Mouse (Mus musculus) testis, adult 2 months (tissue): ENCODE measurements around the gene Ngf. TPM values are rescaled to one million over a fixed set of nuclear protein-coding genes. Genes with fewer than 3 reads are reported as not detected.

Experiments used
- H3K27ac ChIP-seq: fragments of 200-500 bp; 2 replicates; pipeline ENCODE4 v1.5.1; 2012; ENCODE audit warnings: low read depth, low read length; ENCODE audit not compliant: control insufficient read depth, insufficient read depth
- H3K27me3 ChIP-seq: fragments of 200-500 bp; 2 replicates; pipeline ENCODE4 v1.6.1; 2012; ENCODE audit warnings: mild to moderate bottlenecking, low read length, moderate library complexity; ENCODE audit not compliant: control insufficient read depth, insufficient read depth
- H3K36me3 ChIP-seq: fragments of 200-500 bp; 2 replicates; pipeline ENCODE4 v1.6.1; 2012; ENCODE audit warnings: mild to moderate bottlenecking, low read length; ENCODE audit not compliant: control insufficient read depth, insufficient read depth
- H3K4me1 ChIP-seq: fragments of 200-500 bp; 2 replicates; pipeline ENCODE4 v1.6.1; 2012; ENCODE audit warnings: low read length; ENCODE audit not compliant: control insufficient read depth, insufficient read depth
- H3K4me3 ChIP-seq: fragments of 200-500 bp; 2 replicates; pipeline ENCODE4 v1.5.1; 2012; ENCODE audit warnings: low read depth, mild to moderate bottlenecking, low read length, moderate library complexity, mixed read lengths; ENCODE audit not compliant: control insufficient read depth
- CTCF ChIP-seq: fragments of 200-500 bp; IDR thresholded peaks from 2 replicates; pipeline ENCODE4 v1.5.1; 2012; ENCODE audit warnings: low read depth, mild to moderate bottlenecking, inconsistent platforms, low read length, moderate library complexity; ENCODE audit not compliant: control insufficient read depth, insufficient read depth, insufficient replicate concordance
- POLR2A ChIP-seq: fragments of 200-500 bp; IDR thresholded peaks from 2 replicates; pipeline ENCODE4 v1.6.1; 2012; ENCODE audit warnings: low read depth, mild to moderate bottlenecking, inconsistent platforms, low read length, moderate library complexity; ENCODE audit not compliant: control insufficient read depth
- polyA plus RNA-seq: library from polyadenylated mRNA; depleted of rRNA; stranded (reverse); fragments of >200 nt; gene quantifications from 2 replicates; pipeline ENCODE4 v1.2.3, GENCODE M21; 2012

Ngf gene
- polyA plus RNA-seq, 1 experiment, result 0.38 TPM

DNA sequence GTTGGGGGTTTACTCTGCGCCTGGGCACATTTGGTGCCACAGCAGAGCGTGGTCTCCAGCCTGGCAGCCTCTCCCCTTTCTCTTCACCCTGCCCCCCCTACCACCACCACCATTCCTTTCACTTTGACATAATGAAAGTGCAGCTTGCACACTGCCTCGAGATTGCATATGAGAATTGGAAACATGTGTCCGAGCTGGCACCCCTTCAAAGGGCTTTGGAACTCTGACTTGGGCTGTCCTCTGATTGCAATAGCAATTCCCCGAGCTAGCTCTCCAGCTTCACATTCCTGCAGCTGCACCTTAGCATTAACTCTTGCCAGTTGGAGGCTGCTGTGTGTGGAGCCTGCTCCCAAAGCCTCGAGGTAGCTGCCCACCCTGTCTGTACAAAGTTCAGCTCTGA is 56.8 kb downstream of the Ngf start:
- Histone ChIP-seq H3K27ac (no peak overlapping the region), H3K36me3 (no peaks in the 10 kb centered on the region), H3K4me1 (no peaks in the 10 kb centered on the region), H3K27me3 (no peaks in the 10 kb centered on the region), H3K4me3 (no peak overlapping the region)
- TF ChIP-seq POLR2A, result no peak

GRCm38 (mm10) chr3:102534744-102535143 is 65.0 kb downstream of the Ngf start:
- Histone ChIP-seq H3K4me3 (no peak overlapping the region), H3K36me3 (no peaks in the 10 kb centered on the region), H3K4me1 (no peaks in the 10 kb centered on the region), H3K27me3 (no peaks in the 10 kb centered on the region), H3K27ac (no peak overlapping the region)
- TF ChIP-seq POLR2A (no peak), CTCF (no peak)

GRCm38 (mm10) chr3:102543646-102544045 is 73.9 kb downstream of the Ngf start:
- Histone ChIP-seq H3K4me1 (no peaks in the 10 kb centered on the region), H3K27ac (no peak overlapping the region), H3K27me3 (no peaks in the 10 kb centered on the region), H3K4me3 (no peak overlapping the region), H3K36me3 (no peaks in the 10 kb centered on the region)
- TF ChIP-seq CTCF, result no peak
- TF ChIP-seq POLR2A, result no peak

DNA sequence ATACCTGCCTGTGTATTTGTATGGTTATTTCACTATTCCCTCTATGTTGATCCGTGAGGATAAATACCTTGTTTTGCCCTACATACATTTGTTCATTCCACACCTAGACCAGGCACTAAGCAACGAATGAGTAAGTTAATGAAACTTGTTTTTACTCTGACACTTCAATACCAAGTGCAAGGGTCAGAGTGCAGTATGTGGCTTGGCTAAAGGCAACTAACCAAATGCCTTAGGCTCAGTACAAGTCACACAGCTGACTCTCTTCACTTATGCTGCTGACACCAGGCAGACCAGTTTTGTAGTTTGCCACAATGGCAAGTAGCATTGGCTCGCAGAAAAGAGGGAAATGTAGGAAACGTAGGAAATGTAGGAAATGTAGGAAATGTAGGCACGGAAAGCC is 77.8 kb downstream of the Ngf start:
- no peaks in the 10 kb centered on the region for H3K36me3 ChIP-seq
- H3K27ac ChIP-seq, result no peak overlapping the region
- no peaks in the 10 kb centered on the region for H3K27me3 ChIP-seq
- no peaks in the 10 kb centered on the region for H3K4me1 ChIP-seq
- TF ChIP-seq CTCF (no peak), POLR2A (no peak)
- H3K4me3 ChIP-seq, result no peak overlapping the region

DNA sequence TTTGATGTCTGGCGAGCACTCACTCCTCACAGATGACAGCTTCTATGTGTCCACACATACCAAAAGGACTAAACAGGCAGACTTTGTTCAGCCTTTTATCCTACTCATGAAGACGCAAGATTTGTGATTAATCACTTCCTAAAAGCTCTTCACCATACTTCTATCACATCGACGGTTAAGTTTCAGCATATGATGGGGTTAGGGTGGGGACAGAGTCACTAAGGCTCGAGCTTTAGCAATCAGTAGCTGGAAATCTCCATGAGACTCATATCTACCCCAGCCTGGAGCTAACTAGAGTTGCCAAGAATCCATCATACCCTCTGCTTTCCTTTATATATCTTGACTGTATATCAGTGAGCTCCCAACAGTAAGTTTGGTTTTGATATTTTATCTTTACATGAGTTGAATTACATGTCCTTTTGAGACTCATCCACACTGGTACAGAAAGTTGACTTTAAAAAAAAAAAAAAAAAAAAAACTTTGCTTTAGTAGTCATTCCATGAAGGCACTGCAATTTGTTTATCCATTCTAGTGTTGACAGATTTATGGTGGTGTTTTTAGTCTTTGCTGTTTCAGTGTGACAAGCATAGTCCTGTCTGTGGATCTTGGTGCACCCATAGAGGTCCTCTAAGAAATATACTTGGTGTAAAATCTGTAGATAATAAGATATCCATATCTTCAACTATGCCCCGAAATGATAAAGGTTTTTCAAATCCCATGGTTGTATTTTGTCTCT is 84.4 kb downstream of the Ngf start:
- no peak overlapping the region for H3K4me3 ChIP-seq
- H3K4me1 ChIP-seq, result no peaks in the 10 kb centered on the region
- no peak overlapping the region for H3K27ac ChIP-seq
- TF ChIP-seq CTCF (no peak), POLR2A (no peak)
- H3K36me3 ChIP-seq, result no peaks in the 10 kb centered on the region
- no peaks in the 10 kb centered on the region for H3K27me3 ChIP-seq

DNA sequence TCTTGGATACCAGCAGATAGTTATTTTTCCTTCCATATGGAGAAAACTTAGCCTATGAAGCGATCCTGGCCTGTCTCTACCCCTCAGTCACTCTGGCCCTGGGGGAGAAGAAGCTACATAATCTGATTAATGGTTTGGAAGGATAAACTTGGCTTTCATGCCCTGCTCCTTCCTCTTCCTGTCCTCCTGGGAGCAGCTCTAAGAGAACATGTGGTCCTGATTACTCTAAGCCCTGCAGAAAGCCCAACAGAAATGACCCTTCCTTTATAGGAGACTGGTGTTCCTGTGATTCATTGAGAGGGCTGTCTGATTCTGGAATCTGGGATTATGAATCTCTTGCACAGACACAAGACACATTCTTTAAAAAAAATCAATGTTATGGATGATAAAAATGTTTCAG is 86.4 kb downstream of the Ngf start:
- Histone ChIP-seq H3K4me1 (no peaks in the 10 kb centered on the region), H3K4me3 (no peak overlapping the region), H3K27me3 (no peaks in the 10 kb centered on the region), H3K36me3 (no peaks in the 10 kb centered on the region), H3K27ac (no peak overlapping the region)
- no peak for TF ChIP-seq POLR2A
- no peak for TF ChIP-seq CTCF

- Histone ChIP-seq H3K36me3 (no peaks in the 10 kb centered on the region), H3K4me1 (no peaks in the 10 kb centered on the region), H3K27me3 (no peaks in the 10 kb centered on the region), H3K27ac (no peak overlapping the region), H3K4me3 (no peak overlapping the region)
- no peak for TF ChIP-seq CTCF
- TF ChIP-seq POLR2A, result no peak
These were observed 86.9 kb downstream of the Ngf start for GRCm38 (mm10) chr3:102556645-102557044.
